Mouse (Mus musculus): ENCODE data around the gene Nudt22. TPM values are rescaled to one million over a fixed set of nuclear protein-coding genes. Genes with fewer than 3 reads are reported as not detected.
A peak's percentile ranks its signal among the peaks of the same experiment; 100 is the strongest.
"Not testable (repeated sequence)": the region's sequence is repeated elsewhere in the genome, so short reads cannot be mapped to it uniquely, and the experiment has no call there.

The Nudt22 gene
- polyA plus RNA-seq, 1 experiment from 2014 or later: 19.0 TPM

DNA sequence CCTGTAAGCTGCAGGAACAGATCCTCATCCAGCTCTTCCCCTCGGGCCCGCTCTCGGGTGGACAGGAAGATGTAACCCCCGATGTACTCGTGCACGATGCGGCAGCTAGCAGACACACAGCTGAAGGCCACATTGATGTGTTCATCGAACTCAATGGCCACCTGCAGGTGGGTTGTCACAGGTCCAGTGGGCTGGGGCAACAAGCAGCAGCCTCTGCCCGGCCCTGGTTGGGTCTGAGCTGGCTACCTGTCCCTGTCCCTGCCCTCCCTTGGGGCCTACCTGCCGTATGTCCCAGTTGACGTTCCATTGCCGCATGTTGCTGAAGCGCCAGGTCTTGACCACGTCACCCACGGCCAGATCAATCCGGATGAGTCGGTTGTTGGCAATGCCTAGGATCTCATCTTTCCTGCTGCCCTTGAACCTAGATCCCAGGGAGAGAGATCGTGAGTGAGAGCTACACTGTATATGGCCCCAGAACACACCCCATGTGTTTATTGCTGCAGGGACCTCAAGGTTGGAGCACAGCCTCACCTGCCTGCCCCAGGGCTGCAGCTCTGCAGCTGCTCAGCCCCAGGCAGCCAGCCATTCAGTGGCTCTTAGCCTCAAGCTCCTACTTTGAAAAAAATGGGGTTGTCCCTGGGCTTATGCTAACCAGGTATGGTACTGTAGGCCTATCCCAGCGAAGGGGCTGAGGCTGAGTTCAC, 3.6 kb upstream of the Nudt22 start:
- H3K4me3 ChIP-seq (replicated peaks; ENCODE audit: low read length): no peak overlapping the region
- 93% methylated on average over 19 of the region's 19 CpGs for WGBS
- no peaks in the 10 kb centered on the region for H3K9me3 ChIP-seq (ENCODE audit: control insufficient read depth, low read length)
- no peak overlapping the region for H3K27ac ChIP-seq
- ATAC-seq (ENCODE audit: low FRiP score) (no peak), DNase-seq (ENCODE audit: low spot score) (no peak)
- no peak overlapping the region for H3K9ac ChIP-seq
- H3K4me1 ChIP-seq (replicated peaks; ENCODE audit: control insufficient read depth, insufficient read depth, low read length): peaks cover 17% of the 10 kb centered on the region
- H3K4me2 ChIP-seq (replicated peaks): no peak overlapping the region
- peaks cover 21% of the 10 kb centered on the region for H3K36me3 ChIP-seq (replicated peaks; ENCODE audit: control insufficient read depth, insufficient read depth)
- H3K27me3 ChIP-seq (ENCODE audit: control insufficient read depth, insufficient read depth, low read length): no peaks in the 10 kb centered on the region

DNA sequence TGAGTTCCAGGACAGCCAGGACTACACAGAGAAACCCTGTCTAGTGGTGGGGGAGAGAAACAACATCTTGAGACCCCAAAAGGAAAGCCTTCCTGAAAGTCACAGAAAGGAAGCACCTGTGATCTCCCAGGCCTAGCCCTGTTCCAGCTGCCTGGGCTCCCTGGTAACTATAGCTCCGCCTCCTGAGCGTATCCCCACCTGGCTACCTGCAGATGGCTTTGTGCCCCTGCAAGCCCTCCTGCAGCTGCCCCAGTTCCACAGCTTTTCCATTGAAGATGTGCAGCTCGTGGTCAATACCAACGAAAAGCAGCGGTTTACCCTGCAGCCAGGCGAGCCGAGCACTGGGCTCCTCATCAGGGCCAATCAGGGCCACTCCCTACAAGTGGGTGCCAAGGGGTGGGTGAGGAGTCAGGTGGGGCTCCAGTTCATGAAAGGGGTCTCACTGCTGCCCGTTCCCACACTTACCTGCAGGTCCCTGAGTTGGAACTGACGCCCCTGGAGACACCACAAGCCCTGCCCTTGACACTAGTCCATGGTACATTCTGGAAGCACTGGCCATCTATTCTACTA, 1.9 kb upstream of the Nudt22 start:
- DNase-seq (ENCODE audit: low spot score) (no peak), ATAC-seq (ENCODE audit: low FRiP score) (no peak)
- H3K36me3 ChIP-seq (replicated peaks; ENCODE audit: control insufficient read depth, insufficient read depth): peaks cover 21% of the 10 kb centered on the region
- H3K4me2 ChIP-seq (replicated peaks): no peak overlapping the region
- H3K4me1 ChIP-seq (replicated peaks; ENCODE audit: control insufficient read depth, insufficient read depth, low read length): peaks cover 21% of the 10 kb centered on the region
- no peak overlapping the region for H3K27ac ChIP-seq
- H3K9ac ChIP-seq: no peak overlapping the region
- H3K27me3 ChIP-seq (ENCODE audit: control insufficient read depth, insufficient read depth, low read length): no peaks in the 10 kb centered on the region
- 84% methylated on average over 9 of the region's 9 CpGs for WGBS
- H3K9me3 ChIP-seq (ENCODE audit: control insufficient read depth, low read length): no peaks in the 10 kb centered on the region
- no peak overlapping the region for H3K4me3 ChIP-seq (replicated peaks; ENCODE audit: low read length)

DNA sequence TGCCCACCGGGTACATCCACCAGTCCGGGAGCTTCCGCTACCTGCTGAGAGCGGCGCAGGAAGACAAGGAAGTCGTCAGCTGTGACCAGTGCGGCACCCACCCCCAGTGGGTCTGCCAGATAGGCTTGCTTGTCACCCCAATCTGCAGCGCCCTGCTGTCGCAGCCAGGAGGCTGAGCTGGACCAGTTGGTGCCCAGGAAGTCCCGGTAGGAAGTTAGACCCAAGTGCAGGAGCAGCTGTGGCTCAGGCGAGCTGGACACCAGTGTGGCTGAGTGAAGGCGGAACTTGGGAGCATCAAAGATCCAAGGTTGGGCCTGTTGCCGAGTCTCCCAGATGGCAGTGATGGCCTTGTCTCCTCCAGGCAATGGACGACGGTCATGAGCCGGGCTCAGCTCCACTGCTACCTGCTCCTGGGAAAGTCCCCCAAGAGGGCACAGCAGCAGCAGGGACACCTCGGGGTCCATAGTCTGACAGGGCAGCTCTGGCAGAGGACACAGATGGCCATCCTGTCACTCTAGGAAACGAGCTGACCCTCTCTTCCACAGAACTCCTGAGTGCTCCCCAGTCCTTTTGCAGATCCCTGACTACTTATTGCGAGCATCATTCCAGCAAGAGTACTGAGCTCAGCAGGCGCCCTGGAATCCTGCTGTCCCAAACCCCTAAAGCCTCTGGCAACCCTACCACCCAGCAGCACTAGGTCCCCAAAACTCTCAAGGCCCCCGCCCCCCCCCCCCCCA, 494 bp downstream of the Nudt22 start:
- WGBS: 52% methylated on average over 21 of the region's 21 CpGs
- H3K4me1 ChIP-seq (replicated peaks; ENCODE audit: control insufficient read depth, insufficient read depth, low read length): peaks cover 22% of the 10 kb centered on the region
- peak overlapping the region; percentile 68 for H3K4me2 ChIP-seq (replicated peaks)

DNA sequence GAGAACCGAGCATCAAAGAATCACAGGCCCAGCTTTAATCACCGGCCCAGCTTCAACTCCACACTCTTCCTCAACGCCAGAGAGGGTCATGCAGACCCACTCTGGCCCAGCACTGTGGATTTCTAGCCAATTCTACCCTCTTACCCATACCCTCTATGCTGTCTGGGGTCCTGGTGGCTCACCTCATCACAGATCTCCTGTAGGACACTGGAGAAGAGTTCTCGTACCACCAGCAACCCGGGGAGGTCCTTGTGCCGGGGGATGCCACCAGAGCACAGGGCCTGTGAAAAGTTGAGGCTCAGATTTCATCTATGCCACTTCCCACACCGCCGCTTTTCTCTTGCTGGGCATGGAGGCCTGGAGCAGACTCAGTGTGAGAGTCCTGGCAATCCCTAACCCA, 1.4 kb downstream of the Nudt22 start:
- WGBS: 88% methylated on average over 8 of the region's 8 CpGs
- DNase-seq (ENCODE audit: low spot score) (no peak), ATAC-seq (ENCODE audit: low FRiP score) (no peak)
- H3K9ac ChIP-seq: no peak overlapping the region
- no peak overlapping the region for H3K27ac ChIP-seq
- no peaks in the 10 kb centered on the region for H3K27me3 ChIP-seq (ENCODE audit: control insufficient read depth, insufficient read depth, low read length)
- H3K9me3 ChIP-seq (ENCODE audit: control insufficient read depth, low read length): no peaks in the 10 kb centered on the region
- peaks cover 22% of the 10 kb centered on the region for H3K4me1 ChIP-seq (replicated peaks; ENCODE audit: control insufficient read depth, insufficient read depth, low read length)
- peaks cover 12% of the 10 kb centered on the region for H3K36me3 ChIP-seq (replicated peaks; ENCODE audit: control insufficient read depth, insufficient read depth)
- H3K4me3 ChIP-seq (replicated peaks; ENCODE audit: low read length): no peak overlapping the region
- no peak overlapping the region for H3K4me2 ChIP-seq (replicated peaks)

More for the DNA sequence above, 494 bp downstream of the Nudt22 start:
- Histone ChIP-seq H3K27ac (no peak overlapping the region), H3K9me3 (ENCODE audit: control insufficient read depth, low read length) (no peaks in the 10 kb centered on the region), H3K36me3 (replicated peaks; ENCODE audit: control insufficient read depth, insufficient read depth) (peaks cover 21% of the 10 kb centered on the region), H3K4me3 (replicated peaks; ENCODE audit: low read length) (peak overlapping the region; percentile 59), H3K9ac (peak overlapping the region; percentile 74), H3K27me3 (ENCODE audit: control insufficient read depth, insufficient read depth, low read length) (no peaks in the 10 kb centered on the region)
- ATAC-seq (ENCODE audit: low FRiP score): no peak
- DNase-seq (ENCODE audit: low spot score): no peak

DNA sequence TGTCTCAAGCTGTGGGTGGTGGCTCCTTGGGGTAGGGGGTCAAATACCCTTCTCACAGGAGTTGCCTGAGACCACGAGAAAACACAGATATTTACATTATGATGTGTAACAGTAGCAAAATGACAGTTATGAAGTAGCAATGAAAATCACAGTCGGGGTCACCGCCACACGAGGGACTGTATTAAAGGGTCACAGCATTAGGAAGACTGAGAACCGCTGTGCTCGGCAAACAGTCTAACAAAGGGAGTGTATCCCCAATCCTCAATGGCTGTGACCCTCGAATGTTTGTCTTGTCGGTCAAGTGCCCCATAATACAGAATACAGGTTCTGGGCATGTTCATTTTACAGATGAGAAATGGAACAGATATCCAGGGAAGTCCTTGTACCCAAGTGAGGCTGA, 1.9 kb downstream of the Nudt22 start:
- Histone ChIP-seq H3K4me2 (replicated peaks) (no peak overlapping the region), H3K9me3 (ENCODE audit: control insufficient read depth, low read length) (no peaks in the 10 kb centered on the region), H3K4me3 (replicated peaks; ENCODE audit: low read length) (no peak overlapping the region), H3K9ac (no peak overlapping the region), H3K36me3 (replicated peaks; ENCODE audit: control insufficient read depth, insufficient read depth) (peaks cover 7% of the 10 kb centered on the region), H3K4me1 (replicated peaks; ENCODE audit: control insufficient read depth, insufficient read depth, low read length) (peaks cover 22% of the 10 kb centered on the region), H3K27me3 (ENCODE audit: control insufficient read depth, insufficient read depth, low read length) (no peaks in the 10 kb centered on the region), H3K27ac (no peak overlapping the region)
- WGBS: 86% methylated on average over 8 of the region's 8 CpGs
- DNase-seq (ENCODE audit: low spot score) (no peak), ATAC-seq (ENCODE audit: low FRiP score) (no peak)

DNA sequence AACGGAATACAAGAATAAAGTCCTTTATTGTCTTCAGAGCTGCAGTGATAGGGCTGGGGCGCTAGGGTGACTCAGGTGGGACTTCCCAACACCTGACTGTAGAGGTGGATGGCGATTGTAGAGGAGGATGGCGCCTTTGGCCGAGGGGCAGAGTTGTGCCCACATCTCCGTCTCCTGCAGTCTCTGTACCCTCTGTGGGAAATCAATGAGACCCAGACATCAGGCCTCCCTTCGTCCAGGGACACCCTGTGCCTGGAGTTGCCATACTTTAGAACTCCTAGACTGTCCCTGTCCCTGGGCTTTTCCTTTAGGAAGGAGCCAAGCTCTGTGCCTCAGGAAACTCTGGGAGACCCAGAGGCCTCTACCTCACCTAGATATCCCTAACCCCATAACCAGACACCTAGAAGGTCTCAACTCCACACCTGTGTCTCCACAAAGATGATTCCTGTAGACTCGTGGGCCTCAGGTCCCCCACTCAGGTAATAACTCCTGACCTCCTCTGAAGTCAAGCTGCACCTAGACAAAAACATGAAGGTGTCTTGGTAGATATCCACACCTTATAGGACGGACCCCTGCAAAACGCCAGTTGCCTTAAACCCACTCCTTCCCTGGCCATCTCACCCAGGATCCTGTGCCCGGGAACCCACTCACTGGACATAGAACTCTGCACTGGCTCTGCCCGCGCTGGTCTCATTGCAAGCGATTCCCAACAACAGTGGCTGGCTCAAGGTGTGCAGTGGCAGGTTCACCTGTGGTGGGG, 2.7 kb downstream of the Nudt22 start:
- DNase-seq (ENCODE audit: low spot score) (no peak), ATAC-seq (ENCODE audit: low FRiP score) (no peak)
- Histone ChIP-seq H3K4me1 (replicated peaks; ENCODE audit: control insufficient read depth, insufficient read depth, low read length) (peaks cover 24% of the 10 kb centered on the region), H3K9me3 (ENCODE audit: control insufficient read depth, low read length) (no peaks in the 10 kb centered on the region), H3K27me3 (ENCODE audit: control insufficient read depth, insufficient read depth, low read length) (no peaks in the 10 kb centered on the region), H3K4me3 (replicated peaks; ENCODE audit: low read length) (peak overlapping the region; percentile 47), H3K9ac (peak overlapping the region; percentile 56), H3K36me3 (replicated peaks; ENCODE audit: control insufficient read depth, insufficient read depth) (no peaks in the 10 kb centered on the region), H3K4me2 (replicated peaks) (peak overlapping the region; percentile 91), H3K27ac (no peak overlapping the region)
- 67% methylated on average over 14 of the region's 14 CpGs for WGBS

DNA sequence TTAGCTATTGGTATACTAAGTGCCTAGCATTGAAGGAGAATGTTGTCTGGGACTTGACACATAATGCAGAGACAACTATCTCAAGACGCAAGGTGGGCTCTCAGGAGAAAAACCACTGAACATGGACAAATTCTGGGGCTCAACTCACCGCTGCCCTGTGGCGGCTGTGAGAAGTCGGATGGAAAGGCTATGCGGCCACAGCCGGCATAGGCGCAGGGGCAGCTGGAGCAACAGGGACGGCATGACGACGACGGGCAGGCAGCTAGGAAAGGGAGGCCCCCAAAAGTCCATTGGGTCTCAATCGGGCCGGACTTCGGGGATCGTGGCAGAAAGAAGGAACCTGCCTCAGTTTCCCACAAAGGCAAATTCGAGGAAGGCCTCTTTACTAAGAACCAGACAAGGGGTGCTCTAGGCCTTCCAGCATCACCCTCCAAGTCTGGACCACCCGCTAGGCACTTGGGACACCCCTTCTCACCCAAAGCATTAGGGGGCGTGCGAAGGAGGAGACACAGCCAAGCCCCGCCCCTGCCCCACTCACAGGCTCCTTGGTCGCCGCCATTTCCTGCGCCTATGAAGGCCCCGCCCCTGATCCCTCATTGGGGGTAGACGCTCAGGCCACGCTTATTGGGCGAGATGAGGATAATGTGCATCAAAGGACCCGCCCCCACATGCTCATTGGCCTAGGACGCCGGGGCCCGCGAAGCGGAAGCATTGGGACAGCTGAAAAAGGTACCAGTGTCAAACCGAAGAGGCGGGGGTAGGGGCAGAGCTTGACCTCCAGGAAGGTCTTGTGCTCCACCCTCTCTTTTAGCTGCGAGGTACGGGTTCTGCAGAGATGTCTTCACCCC, 3.7 kb downstream of the Nudt22 start, which contains the start of gene Dnajc4:
TSS of gene Dnajc4 (minus strand) at position 562 of the 848 bp plus-strand sequence.
- Histone ChIP-seq H3K4me2 (replicated peaks) (peak within 1 kb of the TSS; percentile 91), H3K36me3 (replicated peaks; ENCODE audit: control insufficient read depth, insufficient read depth) (no peaks in the 10 kb centered on the region), H3K4me3 (replicated peaks; ENCODE audit: low read length) (peak within 1 kb of the TSS; percentile 47), H3K9me3 (ENCODE audit: control insufficient read depth, low read length) (no peaks in the 10 kb centered on the region), H3K4me1 (replicated peaks; ENCODE audit: control insufficient read depth, insufficient read depth, low read length) (peaks cover 31% of the 10 kb centered on the region), H3K9ac (peak within 1 kb of the TSS; percentile 66), H3K27ac (peak within 1 kb of the TSS; percentile 40; the same call in 1 of the 2 replicates), H3K27me3 (ENCODE audit: control insufficient read depth, insufficient read depth, low read length) (no peaks in the 10 kb centered on the region)
- under 1% methylated on average over 37 of the region's 37 CpGs for WGBS
- DNase-seq (ENCODE audit: low spot score): peak; percentile 94
- ATAC-seq (ENCODE audit: low FRiP score): peak; percentile 95

DNA sequence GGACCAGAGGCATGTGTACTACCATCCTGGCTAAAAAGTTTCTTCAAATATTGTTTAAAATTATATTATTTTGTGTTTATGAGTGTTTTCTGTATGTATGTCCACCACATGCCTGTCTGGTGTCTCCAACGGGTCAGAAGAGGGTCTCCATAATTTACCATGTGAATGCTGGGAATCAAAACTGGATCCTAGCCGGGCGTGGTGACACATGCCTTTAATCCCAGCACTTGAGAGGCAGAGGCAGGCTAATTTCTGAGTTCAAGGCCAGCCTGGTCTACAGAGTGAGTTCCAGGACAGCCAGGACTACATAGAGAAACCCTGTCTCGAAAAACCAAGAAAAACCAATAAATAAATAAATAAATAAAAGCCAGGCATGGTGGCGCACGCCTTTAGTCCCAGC, 4.8 kb downstream of the Nudt22 start:
- peaks cover 32% of the 10 kb centered on the region for H3K4me1 ChIP-seq (replicated peaks; ENCODE audit: control insufficient read depth, insufficient read depth, low read length)
- not testable (repeated sequence) for H3K36me3 ChIP-seq (replicated peaks; ENCODE audit: control insufficient read depth, insufficient read depth); DNase-seq (ENCODE audit: low spot score); H3K4me2 ChIP-seq (replicated peaks); H3K4me3 ChIP-seq (replicated peaks; ENCODE audit: low read length); ATAC-seq (ENCODE audit: low FRiP score); H3K27ac ChIP-seq; H3K27me3 ChIP-seq (ENCODE audit: control insufficient read depth, insufficient read depth, low read length); H3K9me3 ChIP-seq (ENCODE audit: control insufficient read depth, low read length); H3K9ac ChIP-seq
- 97% methylated on average over 6 of the region's 6 CpGs for WGBS

Measured in hindbrain, embryonic 14.5 days (tissue).